Mouse (Mus musculus) ES-E14 (cell line): ENCODE results near the gene Astn1.

ENCODE experiments used
- CHD2 ChIP-seq: IDR thresholded peaks from 2 replicates; pipeline ENCODE4 v1.6.1; 2014; ENCODE audit warnings: mild to moderate bottlenecking, low read depth, low read length, inconsistent platforms
- HCFC1 ChIP-seq: IDR thresholded peaks from 2 replicates; pipeline ENCODE4 v1.6.1; 2012; ENCODE audit warnings: low read length, inconsistent platforms, borderline replicate concordance; ENCODE audit not compliant: insufficient read depth
- MAFK ChIP-seq: IDR thresholded peaks from 2 replicates; pipeline ENCODE4 v1.6.1; 2014; ENCODE audit warnings: mild to moderate bottlenecking, low read depth, low read length, inconsistent platforms; ENCODE audit not compliant: insufficient read depth
- ZC3H11A ChIP-seq: IDR thresholded peaks from 2 replicates; pipeline ENCODE4 v1.6.1; 2012; ENCODE audit warnings: low read depth, mild to moderate bottlenecking, inconsistent platforms, low read length, borderline replicate concordance
- ZNF384 ChIP-seq: IDR thresholded peaks from 2 replicates; pipeline ENCODE4 v1.6.1; 2012; ENCODE audit warnings: low read depth, low read length, inconsistent platforms

GRCm38 (mm10) chr1:158656986-158657385, 294.9 kb downstream of the Astn1 start:
- TF ChIP-seq ZNF384 (no peak), ZC3H11A (no peak), HCFC1 (no peak), MAFK (no peak), CHD2 (no peak)
